Mouse (Mus musculus): Measurements from ENCODE around the gene Ttc9b. TPM values are rescaled to one million over a fixed set of nuclear protein-coding genes. Genes with fewer than 3 reads are reported as not detected.
A peak's percentile ranks its signal among the peaks of the same experiment; 100 is the strongest.

Ttc9b gene
- polyA plus RNA-seq, 1 experiment from 2014 or later: 0.20 TPM

DNA sequence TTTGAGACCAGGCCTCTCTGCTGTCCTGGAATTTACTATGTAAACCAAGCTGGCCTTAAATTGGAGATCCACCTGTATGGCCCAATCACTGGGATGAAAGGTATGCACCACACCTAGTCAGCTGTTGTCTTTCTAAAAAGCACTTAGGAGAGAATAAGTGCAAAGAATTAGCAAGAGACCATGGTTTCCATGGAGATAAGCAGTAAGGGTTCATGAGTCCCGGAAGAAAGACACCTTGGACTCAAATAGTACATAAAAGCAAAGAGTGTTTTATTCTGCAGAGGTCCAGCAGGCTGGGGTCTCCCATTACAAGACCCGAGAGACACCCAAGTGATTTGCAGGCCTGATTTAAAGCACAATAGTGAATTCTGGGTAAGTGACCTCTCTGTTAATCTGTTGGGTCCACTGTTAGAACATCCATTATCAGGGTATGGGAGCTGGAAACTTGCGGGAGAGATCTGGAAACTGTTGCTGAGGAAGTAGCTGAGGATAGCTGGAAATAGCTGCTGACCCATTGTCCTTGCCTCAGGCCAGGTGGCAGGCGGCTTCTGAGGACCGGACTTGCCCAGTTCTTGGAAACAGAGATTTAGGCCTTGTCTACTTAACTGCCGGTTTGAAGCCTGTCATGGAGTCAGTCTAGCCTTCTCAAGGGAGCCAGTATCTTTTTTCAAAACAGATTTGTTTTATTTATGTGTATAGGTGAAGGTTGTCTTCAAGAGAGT, 6.3 kb upstream of the Ttc9b start:
- no peaks in the 10 kb centered on the region for H3K4me1 ChIP-seq
- WGBS: 77% methylated on average over 6 of the region's 6 CpGs
- no peak overlapping the region for H3K9ac ChIP-seq
- H3K36me3 ChIP-seq: no peaks in the 10 kb centered on the region
- H3K27ac ChIP-seq: no peak overlapping the region
- no peaks in the 10 kb centered on the region for H3K9me3 ChIP-seq
- no peak overlapping the region for H3K4me2 ChIP-seq
- H3K4me3 ChIP-seq: no peak overlapping the region
- H3K27me3 ChIP-seq: peaks cover 6% of the 10 kb centered on the region
- no peak for ATAC-seq (ENCODE audit: insufficient number of reproducible peaks, low FRiP score, low TSS enrichment, low read depth)

DNA sequence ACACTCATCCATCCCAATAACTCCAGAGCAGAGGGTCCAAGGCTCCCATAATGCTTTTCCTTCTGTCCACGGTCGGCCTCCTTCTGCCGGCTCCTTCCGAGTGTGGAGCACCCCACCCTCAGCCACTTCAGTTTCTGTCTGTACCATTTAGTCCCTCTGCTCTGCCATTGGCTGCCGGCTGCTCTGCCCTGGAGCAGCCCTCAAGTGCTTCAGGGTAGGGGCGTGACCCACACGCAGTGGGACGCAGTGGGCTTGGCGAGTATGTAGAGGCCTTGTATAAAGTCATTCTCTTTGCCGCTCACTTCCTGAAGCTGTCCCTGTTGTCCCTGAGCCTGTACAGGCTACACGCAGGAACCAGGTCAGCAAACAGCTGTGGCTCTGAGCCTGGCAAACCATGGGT, 4.0 kb upstream of the Ttc9b start:
- Histone ChIP-seq H3K9me3 (no peaks in the 10 kb centered on the region), H3K27ac (no peak overlapping the region), H3K27me3 (peaks cover 29% of the 10 kb centered on the region), H3K36me3 (no peaks in the 10 kb centered on the region), H3K9ac (no peak overlapping the region), H3K4me2 (no peak overlapping the region), H3K4me3 (no peak overlapping the region), H3K4me1 (peaks cover 10% of the 10 kb centered on the region)
- 89% methylated on average over 11 of the region's 11 CpGs for WGBS
- ATAC-seq (ENCODE audit: insufficient number of reproducible peaks, low FRiP score, low TSS enrichment, low read depth): no peak

DNA sequence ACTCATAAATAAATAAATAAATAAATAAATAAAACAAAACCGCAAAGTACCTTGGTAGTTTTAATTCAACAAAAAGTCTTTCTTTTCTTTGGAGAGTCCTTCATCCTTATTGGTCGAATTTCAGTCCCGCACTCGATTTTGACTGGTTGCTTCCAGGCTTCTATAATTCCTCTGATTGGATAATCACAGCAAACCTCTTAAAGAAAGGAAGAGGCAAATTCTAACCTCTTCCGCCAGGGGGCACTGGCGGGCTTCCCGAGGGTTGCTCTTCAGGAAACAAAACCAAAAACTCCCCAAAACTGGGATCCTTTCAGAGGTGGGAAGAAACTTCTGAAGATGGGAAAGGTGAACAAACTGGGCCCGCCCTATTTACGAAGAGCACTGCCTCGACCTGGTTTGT, 2.8 kb upstream of the Ttc9b start:
- ATAC-seq (ENCODE audit: insufficient number of reproducible peaks, low FRiP score, low TSS enrichment, low read depth): no peak
- peaks cover 10% of the 10 kb centered on the region for H3K4me1 ChIP-seq
- WGBS: 5% methylated on average over 10 of the region's 10 CpGs
- H3K27me3 ChIP-seq: peaks cover 41% of the 10 kb centered on the region
- H3K4me3 ChIP-seq: no peak overlapping the region
- H3K9ac ChIP-seq: no peak overlapping the region
- H3K36me3 ChIP-seq: no peaks in the 10 kb centered on the region
- no peak overlapping the region for H3K4me2 ChIP-seq
- no peaks in the 10 kb centered on the region for H3K9me3 ChIP-seq
- no peak overlapping the region for H3K27ac ChIP-seq

DNA sequence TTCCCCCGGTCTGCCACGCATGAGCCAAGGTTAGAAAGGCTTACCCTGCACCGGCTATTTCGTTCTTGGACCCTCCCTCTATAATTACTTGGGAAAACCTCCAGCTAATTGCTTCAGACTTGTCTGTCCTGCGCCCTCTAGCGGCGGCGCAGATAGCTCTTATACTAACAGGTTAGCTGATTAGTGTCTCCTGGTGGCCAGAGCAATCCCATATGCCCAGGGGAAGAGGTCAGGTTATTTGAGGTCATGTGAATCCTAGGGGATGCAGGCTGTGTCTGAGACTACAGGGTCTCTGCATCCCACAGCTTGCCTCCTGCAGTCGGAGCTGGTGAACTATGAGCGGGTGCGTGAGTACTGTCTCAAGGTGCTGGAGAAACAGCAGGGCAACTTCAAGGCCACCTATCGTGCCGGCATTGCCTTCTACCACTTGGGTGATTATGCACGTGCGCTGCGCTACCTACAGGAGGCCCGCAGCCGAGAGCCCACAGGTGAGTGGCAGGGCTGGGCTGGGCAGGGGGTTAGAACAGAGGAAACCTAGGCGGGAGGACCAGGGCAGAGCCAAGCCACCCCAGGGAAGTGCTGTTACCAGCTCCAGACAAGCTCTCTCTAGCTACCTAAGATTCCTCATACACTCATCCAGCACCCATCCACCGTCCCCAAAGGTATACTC, 1.0 kb downstream of the Ttc9b start:
- Histone ChIP-seq H3K27ac (no peak overlapping the region), H3K36me3 (peaks cover 34% of the 10 kb centered on the region), H3K4me3 (no peak overlapping the region), H3K4me2 (no peak overlapping the region), H3K9me3 (no peaks in the 10 kb centered on the region), H3K9ac (no peak overlapping the region), H3K4me1 (peaks cover 10% of the 10 kb centered on the region), H3K27me3 (peaks cover 79% of the 10 kb centered on the region)
- no peak for ATAC-seq (ENCODE audit: insufficient number of reproducible peaks, low FRiP score, low TSS enrichment, low read depth)
- WGBS: 60% methylated on average over 20 of the region's 20 CpGs

DNA sequence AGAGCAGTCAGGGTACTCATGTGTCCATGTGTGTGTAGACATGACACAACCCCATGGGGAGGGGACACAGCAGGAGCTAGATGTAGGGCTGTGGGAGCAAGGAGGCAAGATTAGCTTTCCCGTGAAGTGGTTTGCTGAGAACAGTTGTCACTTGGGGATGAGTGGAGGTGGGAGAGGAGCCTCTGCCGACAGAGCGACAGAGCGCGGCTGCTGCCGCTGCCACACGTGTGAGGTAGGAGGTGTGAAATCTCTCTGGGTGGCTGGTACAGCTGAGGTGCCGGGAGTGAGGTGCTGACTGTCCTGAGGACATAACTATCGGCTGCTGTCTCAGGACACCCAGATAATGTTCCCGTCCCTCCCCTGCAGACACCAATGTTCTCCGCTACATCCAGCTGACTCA, 1.8 kb downstream of the Ttc9b start:
- Histone ChIP-seq H3K9me3 (no peaks in the 10 kb centered on the region), H3K27ac (no peak overlapping the region), H3K9ac (no peak overlapping the region), H3K4me3 (no peak overlapping the region), H3K4me2 (no peak overlapping the region), H3K36me3 (peaks cover 36% of the 10 kb centered on the region), H3K4me1 (peaks cover 10% of the 10 kb centered on the region), H3K27me3 (peaks cover 80% of the 10 kb centered on the region)
- no peak for ATAC-seq (ENCODE audit: insufficient number of reproducible peaks, low FRiP score, low TSS enrichment, low read depth)
- 43% methylated on average over 11 of the region's 11 CpGs for WGBS

DNA sequence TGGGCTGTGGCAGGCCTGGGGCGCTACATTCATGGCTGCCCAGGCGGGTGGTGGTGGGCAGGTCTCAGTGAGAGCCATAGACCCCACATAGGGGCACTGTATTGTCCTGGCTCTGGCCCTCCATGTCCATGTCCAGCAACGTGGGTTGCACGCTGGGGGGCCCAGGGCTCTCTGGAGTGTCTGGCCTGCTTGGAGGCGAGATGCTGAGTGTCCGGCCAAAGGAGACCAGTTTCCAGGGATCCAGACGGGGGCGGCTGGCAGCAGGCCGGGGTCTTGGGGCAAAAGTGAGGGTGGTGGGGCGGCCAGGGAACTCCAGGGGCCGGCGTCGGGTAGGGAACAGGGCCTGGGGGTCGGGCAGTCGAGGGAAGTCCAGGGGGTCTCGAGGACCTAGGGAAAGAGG, 2.9 kb downstream of the Ttc9b start:
- 91% methylated on average over 16 of the region's 16 CpGs for WGBS
- Histone ChIP-seq H3K27ac (no peak overlapping the region), H3K27me3 (peaks cover 78% of the 10 kb centered on the region), H3K36me3 (peaks cover 45% of the 10 kb centered on the region), H3K4me1 (peaks cover 10% of the 10 kb centered on the region), H3K9me3 (no peaks in the 10 kb centered on the region), H3K4me2 (no peak overlapping the region), H3K9ac (no peak overlapping the region), H3K4me3 (no peak overlapping the region)
- no peak for ATAC-seq (ENCODE audit: insufficient number of reproducible peaks, low FRiP score, low TSS enrichment, low read depth)

DNA sequence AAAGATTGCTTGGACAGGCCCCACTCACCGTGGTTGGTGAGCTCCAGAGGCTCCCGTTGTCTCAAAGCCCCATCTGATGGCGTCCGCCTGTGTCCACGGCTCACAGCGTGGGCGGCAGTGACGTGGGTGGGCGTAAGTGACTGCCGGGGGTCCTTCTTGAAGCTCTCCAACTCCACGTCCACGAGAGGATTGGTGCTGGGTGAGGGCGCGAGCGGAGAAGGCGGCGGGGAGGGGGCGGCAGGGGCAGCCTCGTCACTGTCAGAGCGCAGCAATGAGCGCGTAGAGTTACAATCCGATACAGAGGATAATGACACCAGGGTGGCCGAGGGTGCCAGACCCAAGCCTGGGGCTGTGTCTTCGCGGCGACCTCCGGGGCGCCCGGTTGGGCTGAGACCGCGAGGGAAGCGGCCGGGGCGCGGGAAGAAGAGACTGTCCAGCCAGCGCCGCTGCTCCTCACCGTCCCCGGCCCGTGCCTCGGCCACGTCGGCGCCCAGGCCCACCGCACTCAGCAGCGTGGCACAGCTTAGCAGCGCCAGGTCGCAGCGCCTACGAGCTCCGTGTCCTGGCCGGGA, 4.2 kb downstream of the Ttc9b start:
- no peak overlapping the region for H3K27ac ChIP-seq
- H3K36me3 ChIP-seq: peaks cover 51% of the 10 kb centered on the region
- H3K9ac ChIP-seq: no peak overlapping the region
- H3K4me1 ChIP-seq: peaks cover 10% of the 10 kb centered on the region
- H3K4me2 ChIP-seq: no peak overlapping the region
- H3K27me3 ChIP-seq: peaks cover 70% of the 10 kb centered on the region
- no peaks in the 10 kb centered on the region for H3K9me3 ChIP-seq
- no peak for ATAC-seq (ENCODE audit: insufficient number of reproducible peaks, low FRiP score, low TSS enrichment, low read depth)
- WGBS: 28% methylated on average over 52 of the region's 53 CpGs
- H3K4me3 ChIP-seq: no peak overlapping the region

DNA sequence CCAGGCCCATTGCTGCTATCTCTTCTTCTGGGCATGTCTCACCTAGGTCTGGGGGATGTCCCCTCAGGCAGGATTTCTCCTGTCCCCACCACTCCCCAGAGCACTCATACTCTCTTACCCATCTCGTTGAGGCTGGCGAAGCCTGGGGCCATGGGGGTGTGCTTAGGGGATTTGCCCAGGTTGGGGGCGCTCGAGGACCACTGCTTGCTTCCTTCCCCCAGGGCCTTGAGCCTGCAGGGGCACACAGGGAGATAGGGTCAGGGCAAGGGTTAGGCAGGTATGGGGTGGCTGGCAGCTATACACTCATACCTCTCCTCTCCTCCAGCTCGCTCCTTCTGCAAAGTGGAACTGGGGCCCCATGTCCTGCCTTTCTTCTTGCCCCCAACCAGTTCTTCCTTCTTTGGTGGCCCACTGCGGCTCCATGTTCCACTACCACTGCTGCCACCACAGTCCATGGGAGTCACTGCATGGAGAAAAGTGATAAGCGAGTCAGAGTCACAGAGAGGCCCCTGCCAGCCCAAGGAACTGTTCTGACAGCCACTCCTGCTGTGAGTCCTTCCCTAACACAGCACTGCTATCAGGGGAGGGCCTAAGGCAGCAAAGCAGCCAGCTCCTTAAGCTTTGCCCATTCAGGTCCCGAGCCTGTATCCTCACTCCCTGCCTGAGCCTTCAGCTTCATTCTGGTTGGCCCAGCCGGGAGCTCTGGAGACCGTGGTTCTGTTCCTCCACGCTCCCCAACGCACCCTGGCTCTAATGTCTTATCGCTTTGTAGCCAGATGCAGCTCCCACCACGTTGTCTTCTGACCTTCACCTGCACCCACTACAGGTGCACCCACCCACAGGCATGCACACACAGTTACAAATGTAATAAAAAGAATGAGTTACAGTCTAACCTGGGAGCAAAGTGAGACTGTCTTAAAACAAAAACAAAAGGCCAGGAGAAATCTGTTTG, 5.3 kb downstream of the Ttc9b start:
- no peak overlapping the region for H3K4me3 ChIP-seq
- H3K27me3 ChIP-seq: peaks cover 59% of the 10 kb centered on the region
- no peak overlapping the region for H3K9ac ChIP-seq
- H3K36me3 ChIP-seq: peaks cover 56% of the 10 kb centered on the region
- H3K9me3 ChIP-seq: no peaks in the 10 kb centered on the region
- no peak overlapping the region for H3K27ac ChIP-seq
- peaks cover 4% of the 10 kb centered on the region for H3K4me1 ChIP-seq
- H3K4me2 ChIP-seq: no peak overlapping the region
- no peak for ATAC-seq (ENCODE audit: insufficient number of reproducible peaks, low FRiP score, low TSS enrichment, low read depth)
- 60% methylated on average over 14 of the region's 14 CpGs for WGBS

DNA sequence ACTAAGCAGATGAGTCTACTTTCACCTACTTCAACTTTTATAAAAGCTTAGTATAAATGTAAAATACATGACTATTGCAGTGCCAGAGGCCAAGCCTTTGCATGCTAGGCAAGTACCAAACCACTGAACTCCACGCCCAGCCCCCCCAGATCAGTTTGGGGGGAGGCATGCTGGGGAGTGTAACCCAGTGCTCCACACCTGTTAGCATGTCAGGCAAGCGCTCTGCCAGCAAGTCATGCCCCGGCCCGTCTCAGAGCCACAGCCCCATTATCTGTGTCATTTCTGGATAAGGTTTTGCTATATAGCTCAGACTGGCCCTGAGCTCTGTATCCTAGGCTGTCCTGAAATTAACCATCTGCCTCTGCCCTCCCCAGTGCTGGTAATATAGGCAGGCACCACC, 8.3 kb downstream of the Ttc9b start:
- H3K36me3 ChIP-seq: peaks cover 63% of the 10 kb centered on the region
- no peaks in the 10 kb centered on the region for H3K9me3 ChIP-seq
- H3K4me3 ChIP-seq: no peak overlapping the region
- 78% methylated on average over 4 of the region's 4 CpGs for WGBS
- H3K27me3 ChIP-seq: peaks cover 29% of the 10 kb centered on the region
- no peak overlapping the region for H3K4me2 ChIP-seq
- ATAC-seq (ENCODE audit: insufficient number of reproducible peaks, low FRiP score, low TSS enrichment, low read depth): no peak
- no peak overlapping the region for H3K9ac ChIP-seq
- no peak overlapping the region for H3K27ac ChIP-seq
- no peaks in the 10 kb centered on the region for H3K4me1 ChIP-seq

DNA sequence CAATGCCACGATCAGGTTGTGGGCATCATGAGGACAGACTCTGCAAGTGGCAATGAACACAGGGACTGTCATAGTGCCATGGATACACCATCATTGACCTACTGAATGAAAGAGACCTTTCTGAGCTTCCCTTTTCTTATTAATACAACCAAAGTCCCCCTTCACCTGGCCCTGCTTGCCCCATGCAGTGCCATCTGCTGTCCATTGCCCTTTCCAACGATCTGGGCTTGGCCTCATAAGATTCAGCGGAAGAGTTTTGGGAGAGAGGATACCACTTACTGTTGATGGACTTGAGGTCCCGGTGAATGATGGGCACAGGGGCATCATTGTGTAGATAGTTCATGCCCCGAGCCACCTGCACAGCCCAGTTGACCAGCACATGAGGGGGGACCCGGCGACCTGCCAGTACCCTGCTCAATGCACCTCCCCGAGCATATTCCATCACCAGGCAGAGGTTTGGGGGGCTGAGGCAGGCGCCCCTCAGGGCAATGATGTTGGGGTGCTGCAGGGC, 19.4 kb downstream of the Ttc9b start:
- no peaks in the 10 kb centered on the region for H3K9me3 ChIP-seq
- ATAC-seq (ENCODE audit: insufficient number of reproducible peaks, low FRiP score, low TSS enrichment, low read depth): no peak

DNA sequence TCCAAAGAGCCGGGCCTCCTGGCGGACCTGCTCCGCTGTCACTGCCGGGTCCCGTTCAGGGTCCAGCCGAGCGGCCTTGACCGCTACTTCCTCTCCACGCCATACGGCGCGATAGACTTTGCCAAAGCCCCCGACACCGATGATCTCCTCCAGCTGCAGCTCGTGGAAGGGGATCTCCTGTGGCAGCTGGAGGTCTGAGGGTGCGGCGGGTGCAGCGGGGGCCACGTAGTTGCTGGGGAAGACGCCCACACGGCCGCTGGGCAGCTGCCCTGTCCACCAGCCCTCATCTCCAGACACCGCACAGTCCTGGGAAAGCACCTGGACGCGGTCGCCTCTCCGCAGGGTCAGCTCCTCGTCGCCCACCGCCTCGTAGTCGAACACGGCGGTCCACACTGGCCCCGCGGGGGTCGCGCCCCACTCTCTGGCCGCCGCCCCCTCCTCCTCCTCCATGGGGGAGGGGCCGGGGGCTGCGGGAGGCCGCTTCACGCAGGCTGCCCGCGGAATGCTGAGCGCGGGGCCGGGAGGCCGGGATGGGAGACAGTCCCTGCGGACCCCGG, 19.9 kb downstream of the Ttc9b start:
- 2% methylated on average over 50 of the region's 52 CpGs for WGBS
- Histone ChIP-seq H3K4me2 (peak overlapping the region; percentile 97), H3K4me1 (peaks cover 28% of the 10 kb centered on the region), H3K4me3 (peak overlapping the region; percentile 92), H3K9ac (peak overlapping the region; percentile 78), H3K9me3 (no peaks in the 10 kb centered on the region), H3K27me3 (no peaks in the 10 kb centered on the region), H3K36me3 (peaks cover 17% of the 10 kb centered on the region), H3K27ac (no peak overlapping the region; the same call in 1 of the 2 replicates)
- ATAC-seq (ENCODE audit: insufficient number of reproducible peaks, low FRiP score, low TSS enrichment, low read depth): peak; percentile 33; the same call in 1 of the 2 replicates

More for the DNA sequence above, 19.4 kb downstream of the Ttc9b start:
- Histone ChIP-seq H3K4me1 (peaks cover 28% of the 10 kb centered on the region), H3K36me3 (peaks cover 21% of the 10 kb centered on the region), H3K27me3 (no peaks in the 10 kb centered on the region), H3K4me2 (peak overlapping the region; percentile 97), H3K4me3 (peak overlapping the region; percentile 92), H3K27ac (no peak overlapping the region), H3K9ac (peak overlapping the region; percentile 78)
- 52% methylated on average over 9 of the region's 9 CpGs for WGBS

Measured in limb, embryonic 15.5 days (tissue).